Mouse (Mus musculus) liver, embryonic 15.5 days (tissue): ENCODE data around the gene Slc4a4. TPM values are rescaled to one million over a fixed set of nuclear protein-coding genes. Genes with fewer than 3 reads are reported as not detected.

ENCODE experiments used
- ATAC-seq: fragments of 200-750 bp; cut with Nextera tagmentation; 2 replicates; pipeline ENCODE4 v1.8.0; 2017; ENCODE audit warnings: moderate number of reproducible peaks, mild to moderate bottlenecking, moderate library complexity; ENCODE audit not compliant: insufficient read depth
- H3K27ac ChIP-seq: fragments of 300-500 bp; sonication (generic); replicated peaks from 2 replicates; pipeline ENCODE4 v1.5.1; 2015; ENCODE audit warnings: mild to moderate bottlenecking, inconsistent platforms
- H3K27me3 ChIP-seq: fragments of 300-500 bp; sonication (generic); 2 replicates; pipeline ENCODE4 v1.6.1; 2015; ENCODE audit warnings: mild to moderate bottlenecking, inconsistent platforms
- H3K36me3 ChIP-seq: fragments of 300-500 bp; sonication (generic); replicated peaks from 2 replicates; pipeline ENCODE4 v1.6.1; 2015; ENCODE audit warnings: moderate library complexity, mild to moderate bottlenecking, inconsistent platforms
- H3K4me1 ChIP-seq: fragments of 300-500 bp; sonication (generic); replicated peaks from 2 replicates; pipeline ENCODE4 v1.6.1; 2015; ENCODE audit warnings: inconsistent platforms
- H3K4me2 ChIP-seq: fragments of 300-500 bp; sonication (generic); 2 replicates; pipeline ENCODE4 v1.6.1; 2015; ENCODE audit warnings: moderate library complexity, mild to moderate bottlenecking, inconsistent platforms
- H3K4me3 ChIP-seq: fragments of 300-500 bp; sonication (generic); replicated peaks from 2 replicates; pipeline ENCODE4 v1.5.1; 2015; ENCODE audit warnings: mild to moderate bottlenecking, inconsistent platforms
- H3K9ac ChIP-seq: fragments of 300-500 bp; sonication (generic); 2 replicates; pipeline ENCODE4 v1.6.1; 2015; ENCODE audit warnings: moderate library complexity, mild to moderate bottlenecking, inconsistent platforms
- H3K9me3 ChIP-seq: fragments of 300-500 bp; sonication (generic); replicated peaks from 2 replicates; pipeline ENCODE4 v1.6.1; 2016; ENCODE audit warnings: inconsistent platforms
- WGBS: fragments of 180-500 bp; shearing (Covaris S2); methylation state at CpG from one replicate; pipeline ENCODE4 v1.1.7; 2015; ENCODE audit warnings: mixed read lengths; ENCODE audit not compliant: insufficient replicate concordance; 5-methylcytosine and 5-hydroxymethylcytosine counted together
- polyA plus RNA-seq: library from polyadenylated mRNA; unstranded; fragments of >200 nt; fragmentation: Nextera tagmentation; extraction: Ambion mirVana; gene quantifications from 2 replicates; pipeline ENCODE4 v1.2.1, GENCODE M21; 2015

The Slc4a4 gene
- polyA plus RNA-seq, 1 experiment from 2014 or later, result 0.62 TPM

GRCm38 (mm10) chr5:89077711-89078110 is 191.1 kb downstream of the Slc4a4 start:
- no peak overlapping the region for H3K4me3 ChIP-seq
- 54% methylated on average over 1 of the region's 1 CpGs for WGBS
- no peak overlapping the region for H3K9ac ChIP-seq
- H3K27me3 ChIP-seq, result no peaks in the 10 kb centered on the region
- no peaks in the 10 kb centered on the region for H3K9me3 ChIP-seq
- no peaks in the 10 kb centered on the region for H3K36me3 ChIP-seq
- H3K4me2 ChIP-seq, result no peak overlapping the region
- H3K27ac ChIP-seq, result no peak overlapping the region
- no peak for ATAC-seq
- H3K4me1 ChIP-seq, result no peaks in the 10 kb centered on the region

DNA sequence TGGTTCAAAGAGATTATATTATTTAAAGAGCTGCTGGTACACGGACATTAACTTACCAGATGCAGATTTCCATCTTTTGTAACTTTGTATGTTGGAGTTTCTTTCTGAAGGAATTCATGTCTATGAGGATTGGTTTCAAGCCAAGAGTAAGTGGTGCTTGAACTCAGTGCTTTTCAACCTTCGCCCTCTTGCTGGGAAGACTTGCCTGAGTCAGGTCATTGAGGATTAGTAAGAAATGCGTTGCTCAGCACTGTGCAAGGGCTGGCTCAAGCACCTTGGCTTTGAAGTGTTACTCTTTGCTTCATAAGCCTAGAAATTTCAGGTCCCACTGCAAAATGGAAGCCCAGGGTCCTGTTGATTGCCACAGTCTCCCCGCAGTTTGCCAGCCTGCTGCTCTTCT is 196.9 kb downstream of the Slc4a4 start:
- 61% methylated on average over 4 of the region's 4 CpGs for WGBS
- Histone ChIP-seq H3K4me2 (no peak overlapping the region), H3K4me1 (no peaks in the 10 kb centered on the region), H3K9me3 (no peaks in the 10 kb centered on the region), H3K9ac (no peak overlapping the region), H3K4me3 (no peak overlapping the region), H3K36me3 (no peaks in the 10 kb centered on the region), H3K27me3 (no peaks in the 10 kb centered on the region), H3K27ac (no peak overlapping the region)
- no peak for ATAC-seq

- H3K9me3 ChIP-seq, result no peaks in the 10 kb centered on the region
- H3K27me3 ChIP-seq, result no peaks in the 10 kb centered on the region
- H3K4me2 ChIP-seq, result no peak overlapping the region
- WGBS, result 71% methylated on average over 7 of the region's 7 CpGs
- H3K36me3 ChIP-seq, result no peaks in the 10 kb centered on the region
- no peak for ATAC-seq
- no peak overlapping the region for H3K9ac ChIP-seq
- no peak overlapping the region for H3K4me3 ChIP-seq
- no peaks in the 10 kb centered on the region for H3K4me1 ChIP-seq
- no peak overlapping the region for H3K27ac ChIP-seq
Observed at GRCm38 (mm10) chr5:89087916-89088315, 201.3 kb downstream of the Slc4a4 start.

- Histone ChIP-seq H3K36me3 (no peaks in the 10 kb centered on the region), H3K27ac (no peak overlapping the region), H3K4me3 (no peak overlapping the region), H3K9ac (no peak overlapping the region), H3K9me3 (no peaks in the 10 kb centered on the region), H3K4me2 (no peak overlapping the region), H3K27me3 (no peaks in the 10 kb centered on the region), H3K4me1 (no peaks in the 10 kb centered on the region)
- WGBS, result 65% methylated on average over 11 of the region's 11 CpGs
- ATAC-seq, result no peak
Observed at GRCm38 (mm10) chr5:89088462-89088861, 201.8 kb downstream of the Slc4a4 start.

DNA sequence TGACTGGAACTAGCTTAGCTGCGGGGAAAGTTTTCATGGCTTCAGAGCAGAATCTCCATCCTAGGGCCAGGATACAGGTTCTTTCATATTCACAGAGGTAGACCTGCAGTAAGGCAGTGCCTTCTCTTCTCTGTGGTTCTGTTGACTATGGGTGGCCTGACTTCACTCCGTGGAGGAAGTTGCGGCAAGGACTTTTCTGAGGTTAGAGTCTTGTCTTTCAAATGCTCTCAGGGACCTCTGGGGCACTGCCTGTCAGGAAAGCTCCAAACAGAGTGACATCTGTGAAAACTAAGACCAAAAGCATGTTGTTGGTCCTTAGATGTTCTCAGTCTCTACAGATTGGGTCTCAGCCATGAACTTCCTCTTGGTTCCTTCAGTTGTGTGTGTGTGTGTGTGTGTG is 203.5 kb downstream of the Slc4a4 start:
- ATAC-seq, result no peak
- H3K27me3 ChIP-seq, result no peaks in the 10 kb centered on the region
- 62% methylated on average over 3 of the region's 3 CpGs for WGBS

GRCm38 (mm10) chr5:89096371-89096770 is 209.8 kb downstream of the Slc4a4 start:
- ATAC-seq, result no peak
- Histone ChIP-seq H3K4me1 (no peaks in the 10 kb centered on the region), H3K9me3 (no peaks in the 10 kb centered on the region), H3K4me2 (no peak overlapping the region), H3K27ac (no peak overlapping the region), H3K4me3 (no peak overlapping the region), H3K27me3 (no peaks in the 10 kb centered on the region), H3K36me3 (no peaks in the 10 kb centered on the region), H3K9ac (no peak overlapping the region)

More for the DNA sequence above, 203.5 kb downstream of the Slc4a4 start:
- no peak overlapping the region for H3K27ac ChIP-seq
- no peaks in the 10 kb centered on the region for H3K9me3 ChIP-seq
- H3K9ac ChIP-seq, result no peak overlapping the region
- no peak overlapping the region for H3K4me2 ChIP-seq
- no peaks in the 10 kb centered on the region for H3K36me3 ChIP-seq
- H3K4me1 ChIP-seq, result no peaks in the 10 kb centered on the region
- H3K4me3 ChIP-seq, result no peak overlapping the region

GRCm38 (mm10) chr5:89097291-89097690 is 210.7 kb downstream of the Slc4a4 start:
- no peak overlapping the region for H3K27ac ChIP-seq
- H3K36me3 ChIP-seq, result no peaks in the 10 kb centered on the region
- H3K4me2 ChIP-seq, result no peak overlapping the region
- H3K9ac ChIP-seq, result no peak overlapping the region
- no peaks in the 10 kb centered on the region for H3K4me1 ChIP-seq
- H3K27me3 ChIP-seq, result no peaks in the 10 kb centered on the region
- no peak for ATAC-seq
- H3K9me3 ChIP-seq, result no peaks in the 10 kb centered on the region
- H3K4me3 ChIP-seq, result no peak overlapping the region
- WGBS, result 62% methylated on average over 3 of the region's 3 CpGs

DNA sequence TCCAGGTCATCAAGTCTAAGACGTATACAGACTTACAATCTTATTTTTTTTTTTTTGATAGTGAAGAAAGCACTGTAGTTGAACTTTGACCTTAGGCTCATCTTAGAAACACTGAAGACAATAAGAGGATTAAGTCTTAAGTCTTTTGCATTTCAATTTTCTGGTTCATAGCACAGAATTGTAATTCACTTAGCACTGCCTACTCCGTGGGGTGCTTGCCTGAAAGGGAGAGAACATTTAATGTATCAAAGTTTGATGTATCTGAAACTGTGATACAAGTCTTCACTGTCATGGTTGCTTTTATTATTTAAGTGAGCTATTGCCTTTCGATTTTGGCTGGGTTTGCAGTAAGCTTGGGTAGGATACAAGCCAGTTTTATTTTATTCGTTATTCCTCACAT is 211.5 kb downstream of the Slc4a4 start:
- Histone ChIP-seq H3K9me3 (no peaks in the 10 kb centered on the region), H3K27ac (no peak overlapping the region), H3K4me3 (no peak overlapping the region), H3K36me3 (no peaks in the 10 kb centered on the region), H3K4me1 (no peaks in the 10 kb centered on the region), H3K4me2 (no peak overlapping the region), H3K27me3 (no peaks in the 10 kb centered on the region), H3K9ac (no peak overlapping the region)
- 59% methylated on average over 4 of the region's 4 CpGs for WGBS
- ATAC-seq, result no peak

GRCm38 (mm10) chr5:89099886-89100285 is 213.3 kb downstream of the Slc4a4 start:
- no peak for ATAC-seq
- Histone ChIP-seq H3K4me1 (no peaks in the 10 kb centered on the region), H3K4me2 (no peak overlapping the region), H3K9me3 (no peaks in the 10 kb centered on the region), H3K4me3 (no peak overlapping the region), H3K36me3 (no peaks in the 10 kb centered on the region), H3K27ac (no peak overlapping the region), H3K9ac (no peak overlapping the region), H3K27me3 (no peaks in the 10 kb centered on the region)
- WGBS, result 61% methylated on average over 3 of the region's 3 CpGs

DNA sequence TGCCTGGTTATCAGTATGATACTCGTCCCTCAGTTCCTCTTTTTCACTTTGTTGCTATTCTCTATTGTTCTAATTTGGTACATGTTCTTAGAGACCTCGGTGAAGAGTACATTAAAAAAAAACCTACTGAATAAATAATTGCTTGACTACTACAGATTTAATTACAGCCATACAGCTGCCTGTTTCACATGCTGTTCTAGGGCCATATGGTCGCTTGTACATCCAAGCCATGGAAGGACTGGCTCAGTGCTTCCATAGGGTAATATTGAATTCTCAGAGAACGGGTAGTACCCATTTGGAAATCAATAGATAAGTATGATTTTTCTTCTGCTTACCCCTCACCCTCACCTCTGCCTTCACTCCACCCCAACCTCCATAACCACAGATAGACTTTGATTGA is 215.9 kb downstream of the Slc4a4 start:
- Histone ChIP-seq H3K4me2 (no peak overlapping the region), H3K27ac (no peak overlapping the region), H3K9me3 (no peaks in the 10 kb centered on the region), H3K4me1 (no peaks in the 10 kb centered on the region), H3K27me3 (no peaks in the 10 kb centered on the region), H3K36me3 (no peaks in the 10 kb centered on the region), H3K9ac (no peak overlapping the region), H3K4me3 (no peak overlapping the region)
- ATAC-seq, result no peak
- 31% methylated on average over 4 of the region's 4 CpGs for WGBS

- H3K9ac ChIP-seq, result no peak overlapping the region
Observed at GRCm38 (mm10) chr5:89105346-89105745, 218.7 kb downstream of the Slc4a4 start.

DNA sequence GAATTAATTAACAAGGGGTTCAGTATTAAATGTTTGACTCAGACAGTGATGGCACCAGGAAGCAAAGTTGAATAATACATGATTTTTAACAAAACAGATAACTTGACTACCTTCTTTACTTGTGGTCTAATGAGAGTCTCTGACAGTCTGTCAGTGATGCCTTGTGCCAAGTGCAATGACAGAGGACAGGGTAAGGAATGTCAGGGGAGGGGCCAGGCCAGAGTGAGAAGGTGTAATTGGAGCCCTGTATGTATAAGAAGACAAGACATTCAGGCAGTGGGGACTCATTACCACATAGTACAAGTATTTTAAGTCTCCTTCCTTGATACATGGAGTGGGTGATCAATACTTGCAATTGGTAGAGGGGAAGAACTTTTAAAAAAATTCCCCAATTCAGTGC is 219.6 kb downstream of the Slc4a4 start:
- Histone ChIP-seq H3K27me3 (no peaks in the 10 kb centered on the region), H3K9me3 (no peaks in the 10 kb centered on the region), H3K36me3 (no peaks in the 10 kb centered on the region), H3K4me2 (no peak overlapping the region), H3K27ac (no peak overlapping the region), H3K4me3 (no peak overlapping the region), H3K9ac (no peak overlapping the region), H3K4me1 (no peaks in the 10 kb centered on the region)
- ATAC-seq, result no peak

More at GRCm38 (mm10) chr5:89105346-89105745, 218.7 kb downstream of the Slc4a4 start:
- no peak overlapping the region for H3K4me3 ChIP-seq
- H3K4me1 ChIP-seq, result no peaks in the 10 kb centered on the region
- no peak overlapping the region for H3K27ac ChIP-seq
- 71% methylated on average over 9 of the region's 9 CpGs for WGBS
- H3K36me3 ChIP-seq, result no peaks in the 10 kb centered on the region
- H3K9me3 ChIP-seq, result no peaks in the 10 kb centered on the region
- ATAC-seq, result no peak
- H3K27me3 ChIP-seq, result no peaks in the 10 kb centered on the region
- no peak overlapping the region for H3K4me2 ChIP-seq
